Mouse (Mus musculus): ENCODE results near the gene Rab13. TPM values are rescaled to one million over a fixed set of nuclear protein-coding genes. Genes with fewer than 3 reads are reported as not detected.
A peak's percentile ranks its signal among the peaks of the same experiment; 100 is the strongest.

The Rab13 gene
- polyA plus RNA-seq (2015; fragmentation: Nextera tagmentation; extraction: Ambion mirVana), result 37.2 and 42.6 TPM in 2 replicates

GRCm38 (mm10) chr3:90213377-90213866 is at the start of gene Rab13, which contains the start of gene Rps27:
Gene Rab13 (plus strand): TSS chr3:90213695.
Gene Rps27 (minus strand): TSS chr3:90213651.
- H3K9ac ChIP-seq (replicated peaks; ENCODE audit: low read length), result peak within 1 kb of the TSS; percentile 91
- peak within 1 kb of the TSS; percentile 99 for H3K4me2 ChIP-seq (replicated peaks; ENCODE audit: low read depth, low read length)
- peaks cover 24% of the 10 kb centered on the region for H3K4me1 ChIP-seq (ENCODE audit: insufficient read depth, low read length)
- peak; percentile 95 for ATAC-seq (ENCODE audit: low FRiP score, low TSS enrichment)
- peak within 1 kb of the TSS; percentile 91 for H3K27ac ChIP-seq (ENCODE audit: low read length)
- peak within 1 kb of the TSS; percentile 90 for H3K4me3 ChIP-seq (ENCODE audit: low read length)
- H3K36me3 ChIP-seq (ENCODE audit: insufficient read depth, low read length), result peaks cover 42% of the 10 kb centered on the region
- WGBS, result under 1% methylated on average over 42 of the region's 42 CpGs
- H3K27me3 ChIP-seq (ENCODE audit: insufficient read depth, low read length), result no peaks in the 10 kb centered on the region
- no peaks in the 10 kb centered on the region for H3K9me3 ChIP-seq (ENCODE audit: low read length)

- WGBS, result 77% methylated on average over 3 of the region's 3 CpGs
- no peak overlapping the region for H3K4me2 ChIP-seq (replicated peaks; ENCODE audit: low read depth, low read length)
- no peak for ATAC-seq (ENCODE audit: low FRiP score, low TSS enrichment)
Measured at GRCm38 (mm10) chr3:90179566-90179965, 33.9 kb upstream of the Rab13 start.

DNA sequence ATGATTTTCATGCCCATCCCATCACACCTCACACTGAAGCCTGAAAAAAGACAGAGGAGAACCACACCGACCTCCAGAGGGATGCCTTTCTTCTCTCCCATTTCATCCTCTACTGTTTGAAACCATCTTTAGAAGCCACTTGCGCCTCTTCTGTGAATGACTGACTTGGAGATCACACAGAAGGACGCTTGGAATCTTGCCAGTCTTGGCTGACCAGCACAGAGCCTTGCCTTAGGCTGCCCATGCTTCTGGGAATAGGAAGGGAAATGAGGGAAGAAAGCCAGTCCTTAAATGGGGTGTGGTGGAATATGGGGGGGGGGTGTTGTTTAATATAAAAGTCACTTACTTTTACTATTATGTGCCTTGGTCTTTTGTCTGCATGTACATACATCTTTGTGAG is 29.9 kb upstream of the Rab13 start:
- Histone ChIP-seq H3K36me3 (ENCODE audit: insufficient read depth, low read length) (no peaks in the 10 kb centered on the region), H3K4me1 (ENCODE audit: insufficient read depth, low read length) (no peaks in the 10 kb centered on the region), H3K27ac (ENCODE audit: low read length) (no peak overlapping the region), H3K4me2 (replicated peaks; ENCODE audit: low read depth, low read length) (no peak overlapping the region), H3K9ac (replicated peaks; ENCODE audit: low read length) (no peak overlapping the region), H3K9me3 (ENCODE audit: low read length) (no peaks in the 10 kb centered on the region), H3K27me3 (ENCODE audit: insufficient read depth, low read length) (no peaks in the 10 kb centered on the region), H3K4me3 (ENCODE audit: low read length) (no peak overlapping the region)
- ATAC-seq (ENCODE audit: low FRiP score, low TSS enrichment), result no peak
- 78% methylated on average over 3 of the region's 3 CpGs for WGBS

More at GRCm38 (mm10) chr3:90179566-90179965, 33.9 kb upstream of the Rab13 start:
- Histone ChIP-seq H3K27me3 (ENCODE audit: insufficient read depth, low read length) (no peaks in the 10 kb centered on the region), H3K9me3 (ENCODE audit: low read length) (no peaks in the 10 kb centered on the region), H3K36me3 (ENCODE audit: insufficient read depth, low read length) (no peaks in the 10 kb centered on the region), H3K27ac (ENCODE audit: low read length) (no peak overlapping the region), H3K4me3 (ENCODE audit: low read length) (no peak overlapping the region), H3K9ac (replicated peaks; ENCODE audit: low read length) (no peak overlapping the region), H3K4me1 (ENCODE audit: insufficient read depth, low read length) (no peaks in the 10 kb centered on the region)

DNA sequence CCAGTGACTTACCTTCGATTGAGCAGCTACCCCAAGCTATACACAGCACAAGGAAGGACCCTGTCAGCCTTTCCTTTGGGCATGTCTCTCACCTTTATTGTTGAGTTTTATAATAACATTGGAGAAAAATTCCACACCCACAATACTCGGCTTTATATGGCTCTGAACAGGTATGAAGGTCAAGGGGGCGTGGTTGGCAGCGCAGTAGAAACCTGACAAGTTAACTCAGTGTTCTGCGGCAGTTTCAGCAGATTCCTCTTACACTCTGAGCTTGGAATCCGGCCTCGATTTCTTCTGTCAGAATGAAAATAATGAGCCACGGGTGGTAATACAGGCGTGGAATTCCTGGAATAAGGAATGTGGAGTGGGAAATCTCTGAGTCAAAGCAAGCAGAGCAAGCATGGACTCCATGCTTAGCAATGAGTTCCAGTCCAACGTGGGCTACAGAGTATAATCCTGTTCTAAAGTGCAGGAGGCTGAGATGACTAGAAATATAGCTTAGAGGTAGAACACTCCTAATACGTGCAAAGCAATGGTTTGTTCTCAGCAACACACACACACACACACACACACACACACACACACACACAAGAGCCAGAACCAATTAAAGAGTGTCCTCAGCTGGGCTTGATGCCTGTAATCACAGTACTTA is 22.5 kb upstream of the Rab13 start:
- H3K9me3 ChIP-seq (ENCODE audit: low read length), result no peaks in the 10 kb centered on the region
- no peak overlapping the region for H3K4me3 ChIP-seq (ENCODE audit: low read length)
- H3K27me3 ChIP-seq (ENCODE audit: insufficient read depth, low read length), result no peaks in the 10 kb centered on the region
- ATAC-seq (ENCODE audit: low FRiP score, low TSS enrichment), result no peak
- H3K27ac ChIP-seq (ENCODE audit: low read length), result no peak overlapping the region
- H3K4me1 ChIP-seq (ENCODE audit: insufficient read depth, low read length), result no peaks in the 10 kb centered on the region
- H3K36me3 ChIP-seq (ENCODE audit: insufficient read depth, low read length), result no peaks in the 10 kb centered on the region
- H3K4me2 ChIP-seq (replicated peaks; ENCODE audit: low read depth, low read length), result no peak overlapping the region
- no peak overlapping the region for H3K9ac ChIP-seq (replicated peaks; ENCODE audit: low read length)
- WGBS, result 79% methylated on average over 11 of the region's 11 CpGs

DNA sequence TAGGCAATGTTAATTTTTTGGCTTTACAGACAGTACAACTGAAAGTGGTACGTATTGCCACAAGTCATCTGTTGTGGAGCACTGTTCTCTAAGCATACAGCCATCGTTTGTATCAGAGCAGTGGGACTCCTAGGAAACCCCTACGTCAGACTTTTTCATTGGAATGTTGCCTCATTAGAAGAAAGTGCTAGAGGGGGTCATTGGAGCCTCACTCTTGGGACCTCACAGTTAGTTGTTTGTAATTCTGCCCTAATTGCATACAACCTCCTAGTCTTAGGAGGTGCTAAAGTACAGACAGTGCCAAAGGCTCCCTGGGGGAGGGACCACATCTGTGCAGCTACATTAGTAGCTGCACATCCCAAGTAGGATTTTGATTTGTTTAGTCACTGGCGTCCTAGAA is 18.7 kb upstream of the Rab13 start:
- H3K9me3 ChIP-seq (ENCODE audit: low read length), result no peaks in the 10 kb centered on the region
- H3K27ac ChIP-seq (ENCODE audit: low read length), result no peak overlapping the region
- H3K4me2 ChIP-seq (replicated peaks; ENCODE audit: low read depth, low read length), result no peak overlapping the region
- ATAC-seq (ENCODE audit: low FRiP score, low TSS enrichment), result no peak
- H3K4me1 ChIP-seq (ENCODE audit: insufficient read depth, low read length), result no peaks in the 10 kb centered on the region
- WGBS, result 50% methylated on average over 4 of the region's 4 CpGs
- no peaks in the 10 kb centered on the region for H3K36me3 ChIP-seq (ENCODE audit: insufficient read depth, low read length)
- H3K27me3 ChIP-seq (ENCODE audit: insufficient read depth, low read length), result no peaks in the 10 kb centered on the region
- H3K4me3 ChIP-seq (ENCODE audit: low read length), result no peak overlapping the region
- no peak overlapping the region for H3K9ac ChIP-seq (replicated peaks; ENCODE audit: low read length)

DNA sequence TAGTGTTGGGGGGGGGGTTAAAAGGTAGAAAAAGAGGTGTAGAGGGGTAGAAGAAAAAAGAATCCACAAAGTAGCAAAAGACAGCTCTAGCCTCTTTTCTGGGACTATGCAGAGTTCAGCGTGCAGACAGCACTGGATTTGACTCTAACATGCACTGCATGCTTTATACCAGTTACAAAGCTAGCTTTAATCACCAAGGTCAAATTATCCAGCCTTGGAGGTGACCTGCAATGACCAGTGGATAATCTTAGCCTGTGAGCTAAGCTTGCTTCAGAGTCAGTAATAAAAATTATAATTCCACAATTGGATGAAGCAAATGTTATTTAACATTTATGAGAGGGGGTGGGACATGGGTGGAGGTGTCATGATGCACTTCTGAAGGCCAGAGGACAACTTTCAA is 17.9 kb upstream of the Rab13 start:
- 79% methylated on average over 1 of the region's 1 CpGs for WGBS
- no peak for ATAC-seq (ENCODE audit: low FRiP score, low TSS enrichment)

GRCm38 (mm10) chr3:90197548-90197947 is 15.9 kb upstream of the Rab13 start:
- Histone ChIP-seq H3K27me3 (ENCODE audit: insufficient read depth, low read length) (no peaks in the 10 kb centered on the region), H3K4me3 (ENCODE audit: low read length) (no peak overlapping the region), H3K4me1 (ENCODE audit: insufficient read depth, low read length) (no peaks in the 10 kb centered on the region), H3K9ac (replicated peaks; ENCODE audit: low read length) (no peak overlapping the region), H3K4me2 (replicated peaks; ENCODE audit: low read depth, low read length) (no peak overlapping the region), H3K36me3 (ENCODE audit: insufficient read depth, low read length) (no peaks in the 10 kb centered on the region), H3K9me3 (ENCODE audit: low read length) (no peaks in the 10 kb centered on the region), H3K27ac (ENCODE audit: low read length) (no peak overlapping the region)
- WGBS, result 78% methylated on average over 1 of the region's 1 CpGs
- ATAC-seq (ENCODE audit: low FRiP score, low TSS enrichment), result no peak

More for the DNA sequence above, 17.9 kb upstream of the Rab13 start:
- Histone ChIP-seq H3K9me3 (ENCODE audit: low read length) (no peaks in the 10 kb centered on the region), H3K27ac (ENCODE audit: low read length) (no peak overlapping the region), H3K4me3 (ENCODE audit: low read length) (no peak overlapping the region), H3K27me3 (ENCODE audit: insufficient read depth, low read length) (no peaks in the 10 kb centered on the region), H3K4me2 (replicated peaks; ENCODE audit: low read depth, low read length) (no peak overlapping the region), H3K4me1 (ENCODE audit: insufficient read depth, low read length) (no peaks in the 10 kb centered on the region), H3K9ac (replicated peaks; ENCODE audit: low read length) (no peak overlapping the region), H3K36me3 (ENCODE audit: insufficient read depth, low read length) (no peaks in the 10 kb centered on the region)

- ATAC-seq (ENCODE audit: low FRiP score, low TSS enrichment), result peak; percentile 68
- H3K4me3 ChIP-seq (ENCODE audit: low read length), result no peak overlapping the region
- no peak overlapping the region for H3K9ac ChIP-seq (replicated peaks; ENCODE audit: low read length)
- no peaks in the 10 kb centered on the region for H3K27me3 ChIP-seq (ENCODE audit: insufficient read depth, low read length)
- H3K9me3 ChIP-seq (ENCODE audit: low read length), result no peaks in the 10 kb centered on the region
- 0 out of 2 replicates have a peak, but pooled peaks cover 2% of the 10 kb centered on the region for H3K4me1 ChIP-seq (ENCODE audit: insufficient read depth, low read length)
- peaks cover 9% of the 10 kb centered on the region; the same call in 1 of the 2 replicates for H3K36me3 ChIP-seq (ENCODE audit: insufficient read depth, low read length)
- 50% methylated on average over 1 of the region's 1 CpGs for WGBS
- H3K27ac ChIP-seq (ENCODE audit: low read length), result no peak overlapping the region
- no peak overlapping the region for H3K4me2 ChIP-seq (replicated peaks; ENCODE audit: low read depth, low read length)
Measured at GRCm38 (mm10) chr3:90202884-90203283, 10.6 kb upstream of the Rab13 start.

GRCm38 (mm10) chr3:90203619-90204018 is 9.9 kb upstream of the Rab13 start:
- Histone ChIP-seq H3K9me3 (ENCODE audit: low read length) (no peaks in the 10 kb centered on the region), H3K4me1 (ENCODE audit: insufficient read depth, low read length) (0 out of 2 replicates have a peak, but pooled peaks cover 2% of the 10 kb centered on the region), H3K9ac (replicated peaks; ENCODE audit: low read length) (no peak overlapping the region), H3K27ac (ENCODE audit: low read length) (no peak overlapping the region), H3K4me3 (ENCODE audit: low read length) (no peak overlapping the region), H3K27me3 (ENCODE audit: insufficient read depth, low read length) (no peaks in the 10 kb centered on the region), H3K36me3 (ENCODE audit: insufficient read depth, low read length) (peaks cover 16% of the 10 kb centered on the region), H3K4me2 (replicated peaks; ENCODE audit: low read depth, low read length) (no peak overlapping the region)
- no peak for ATAC-seq (ENCODE audit: low FRiP score, low TSS enrichment)
- 63% methylated on average over 5 of the region's 5 CpGs for WGBS

- Histone ChIP-seq H3K4me3 (ENCODE audit: low read length) (no peak overlapping the region), H3K4me2 (replicated peaks; ENCODE audit: low read depth, low read length) (no peak overlapping the region), H3K9me3 (ENCODE audit: low read length) (no peaks in the 10 kb centered on the region), H3K4me1 (ENCODE audit: insufficient read depth, low read length) (0 out of 2 replicates have a peak, but pooled peaks cover 2% of the 10 kb centered on the region), H3K27ac (ENCODE audit: low read length) (no peak overlapping the region), H3K9ac (replicated peaks; ENCODE audit: low read length) (no peak overlapping the region), H3K27me3 (ENCODE audit: insufficient read depth, low read length) (no peaks in the 10 kb centered on the region), H3K36me3 (ENCODE audit: insufficient read depth, low read length) (peaks cover 26% of the 10 kb centered on the region)
- ATAC-seq (ENCODE audit: low FRiP score, low TSS enrichment), result no peak
- 93% methylated on average over 2 of the region's 2 CpGs for WGBS
Measured at GRCm38 (mm10) chr3:90204582-90204981, 8.9 kb upstream of the Rab13 start.

All from kidney, embryonic 16.5 days (tissue).